ENCODE assay signal across 14 mouse cellular contexts in the genomic region with DNA sequence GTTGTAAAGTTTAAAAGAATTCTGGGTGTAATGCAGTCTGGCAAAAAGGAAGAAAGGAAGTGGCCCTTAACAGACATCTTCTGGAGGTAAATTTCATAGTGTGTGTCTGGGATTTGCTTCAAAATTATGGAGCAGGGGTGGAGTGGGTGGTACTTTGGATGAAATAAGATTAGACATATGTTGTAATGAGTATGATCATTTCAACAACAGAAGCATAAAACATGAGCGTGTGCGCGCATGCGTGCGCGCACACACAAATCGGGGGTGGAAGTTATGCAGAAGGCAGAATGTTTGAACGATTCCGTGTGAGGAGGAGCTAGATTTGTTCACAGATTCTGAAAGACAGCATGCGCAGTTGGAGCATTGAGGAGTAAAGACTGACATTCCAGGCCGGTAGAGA. TPM values are rescaled to one million over a fixed set of nuclear protein-coding genes. Genes with fewer than 3 reads are reported as not detected.
"Had no signal": no experiment of that assay in that cellular context is flagged by ENCODE, and none has a peak within 500 bp of the region (broad histone marks: within the 10 kb centered on the region; RNA-seq: fewer than 3 reads in every experiment).

No protein-coding gene starts in this region.

- H3K4me3 ChIP-seq: limb, embryonic 10.5 days; liver, embryonic 15.5 days; midbrain, embryonic 13.5 days; myocyte; neural tube, embryonic 15.5 days had no signal

- H3K27ac ChIP-seq: limb, embryonic 10.5 days; liver, embryonic 15.5 days; midbrain, embryonic 13.5 days; neural tube, embryonic 15.5 days; stomach, postnatal 0 days had no signal

- DNase-seq: kidney, adult 8-10 months; kidney, postnatal 25 days; lung, adult 2 months; lung, postnatal 36 days; right cerebral cortex, postnatal 14 days; thymus, adult 2 months; thymus, postnatal 36 days had no signal

RNA-seq across cellular contexts. Expression of a gene that starts 14.2 kb away (rescaled TPM):
- polyA plus RNA-seq: inflammation-experienced regulatory T-cells, adult 6 months had no signal
